Mouse (Mus musculus) gastrocnemius, postnatal 25 days (tissue): ENCODE results near the gene Doc2a. TPM values are rescaled to one million over a fixed set of nuclear protein-coding genes. Genes with fewer than 3 reads are reported as not detected.

Source experiments
- DNase-seq: peaks from one replicate; pipeline ENCODE4 v3.0.0; 2022
- long read RNA-seq, 2 experiments: library from polyadenylated mRNA; stranded (forward); transcript quantifications; one replicate each; pipeline ENCODE4 v2.0.0; 2021
- total RNA-seq, 2 experiments: library from RNA; stranded (reverse); gene quantifications; 1 replicate in 1 of 2; 2 replicates in 1 of 2; pipeline ENCODE4 v1.2.3; 2021

Doc2a gene
- total RNA-seq = not detected
- long read RNA-seq, experiment 1 = 0 reads
- long read RNA-seq, experiment 2 = 0 reads

- DNase-seq = no peak
These were observed at the start of gene Doc2a for GRCm38 (mm10) chr7:126847116-126847420. TSS of gene Doc2a (plus strand) at chr7:126847416.

- DNase-seq = no peak
These were observed 48.8 kb upstream of the Doc2a start for GRCm38 (mm10) chr7:126798127-126799049.

GRCm38 (mm10) chr7:126799050-126799467, 48.2 kb upstream of the Doc2a start:
- DNase-seq = peak; percentile 98

GRCm38 (mm10) chr7:126799468-126800268, 47.5 kb upstream of the Doc2a start:
- peak; percentile 87 for DNase-seq

- no peak for DNase-seq
These were observed 46.8 kb upstream of the Doc2a start for GRCm38 (mm10) chr7:126800269-126801056.

- no peak for DNase-seq
These were observed 46.2 kb upstream of the Doc2a start for GRCm38 (mm10) chr7:126801057-126801422.

- DNase-seq = peak; percentile 86
These were observed 44.9 kb upstream of the Doc2a start for GRCm38 (mm10) chr7:126802134-126802889.

GRCm38 (mm10) chr7:126803181-126803580, 44.0 kb upstream of the Doc2a start:
- DNase-seq = no peak

- no peak for DNase-seq
These were observed 43.5 kb upstream of the Doc2a start for GRCm38 (mm10) chr7:126803751-126804150.

- no peak for DNase-seq
These were observed 40.3 kb upstream of the Doc2a start for GRCm38 (mm10) chr7:126806956-126807355.

GRCm38 (mm10) chr7:126807405-126807804, 39.8 kb upstream of the Doc2a start:
- DNase-seq = no peak

GRCm38 (mm10) chr7:126808703-126809455, 38.3 kb upstream of the Doc2a start:
- peak; percentile 87 for DNase-seq

- no peak for DNase-seq
These were observed 37.4 kb upstream of the Doc2a start for GRCm38 (mm10) chr7:126809723-126810369.

GRCm38 (mm10) chr7:126815726-126816222, 31.4 kb upstream of the Doc2a start:
- no peak for DNase-seq

- no peak for DNase-seq
These were observed 30.7 kb upstream of the Doc2a start for GRCm38 (mm10) chr7:126816494-126816893.

GRCm38 (mm10) chr7:126817595-126817994, 29.6 kb upstream of the Doc2a start:
- DNase-seq = no peak

GRCm38 (mm10) chr7:126818818-126819217, 28.4 kb upstream of the Doc2a start:
- DNase-seq = no peak

- peak; percentile 62 for DNase-seq
These were observed 25.2 kb upstream of the Doc2a start for GRCm38 (mm10) chr7:126821835-126822511.

GRCm38 (mm10) chr7:126822741-126823140, 24.5 kb upstream of the Doc2a start:
- DNase-seq = peak; percentile 23
